Mouse (Mus musculus) thymus, postnatal 10 days (tissue): Measurements from ENCODE around the gene Bmt2.

ENCODE experiments used
- DNase-seq, 2 experiments: peaks; one replicate each; pipeline ENCODE4 v3.0.0; 2021; ENCODE audit warnings: low spot score in 2 of 2

The Bmt2 gene

GRCm38 (mm10) chr6:13617110-13617509, 60.7 kb downstream of the Bmt2 start:
- DNase-seq, result no peak

GRCm38 (mm10) chr6:13614568-13614967, 63.2 kb downstream of the Bmt2 start:
- DNase-seq, result no peak

- no peak for DNase-seq
These were observed 64.1 kb downstream of the Bmt2 start for GRCm38 (mm10) chr6:13613671-13614070.

GRCm38 (mm10) chr6:13610869-13611268, 66.9 kb downstream of the Bmt2 start:
- DNase-seq, result no peak

GRCm38 (mm10) chr6:13609353-13610140, 68.2 kb downstream of the Bmt2 start:
- DNase-seq, result no peak

GRCm38 (mm10) chr6:13607621-13608493, 69.9 kb downstream of the Bmt2 start, which contains the start of gene Tmem168:
Tmem168 (minus strand) TSS chr6:13608100.
- DNase-seq, result peak; percentile 82 to 89

GRCm38 (mm10) chr6:13606921-13607620, 70.7 kb downstream of the Bmt2 start:
- DNase-seq, result no peak

- no peak for DNase-seq
These were observed 71.4 kb downstream of the Bmt2 start for GRCm38 (mm10) chr6:13606394-13606793.

GRCm38 (mm10) chr6:13603134-13603533, 74.6 kb downstream of the Bmt2 start:
- no peak for DNase-seq

GRCm38 (mm10) chr6:13601587-13601986, 76.2 kb downstream of the Bmt2 start:
- DNase-seq, result no peak

- no peak for DNase-seq
These were observed 79.4 kb downstream of the Bmt2 start for GRCm38 (mm10) chr6:13598239-13598923.

- DNase-seq, result no peak
These were observed 84.9 kb downstream of the Bmt2 start for GRCm38 (mm10) chr6:13592729-13593345.

GRCm38 (mm10) chr6:13586560-13586959, 91.2 kb downstream of the Bmt2 start:
- no peak for DNase-seq

- no peak for DNase-seq
These were observed 91.6 kb downstream of the Bmt2 start for GRCm38 (mm10) chr6:13586154-13586553.

GRCm38 (mm10) chr6:13584788-13585187, 93.0 kb downstream of the Bmt2 start:
- DNase-seq, result no peak

- DNase-seq, result no peak
These were observed 95.7 kb downstream of the Bmt2 start for GRCm38 (mm10) chr6:13582075-13582474.
